Mouse (Mus musculus) right cerebral cortex, postnatal 10 days (tissue): ENCODE measurements around the gene Ccdc9b.

Experiments used
- DNase-seq, 2 experiments: peaks; one replicate each; pipeline ENCODE4 v3.0.0; 2021; ENCODE audit warnings: low spot score in 2 of 2

Ccdc9b gene

DNA sequence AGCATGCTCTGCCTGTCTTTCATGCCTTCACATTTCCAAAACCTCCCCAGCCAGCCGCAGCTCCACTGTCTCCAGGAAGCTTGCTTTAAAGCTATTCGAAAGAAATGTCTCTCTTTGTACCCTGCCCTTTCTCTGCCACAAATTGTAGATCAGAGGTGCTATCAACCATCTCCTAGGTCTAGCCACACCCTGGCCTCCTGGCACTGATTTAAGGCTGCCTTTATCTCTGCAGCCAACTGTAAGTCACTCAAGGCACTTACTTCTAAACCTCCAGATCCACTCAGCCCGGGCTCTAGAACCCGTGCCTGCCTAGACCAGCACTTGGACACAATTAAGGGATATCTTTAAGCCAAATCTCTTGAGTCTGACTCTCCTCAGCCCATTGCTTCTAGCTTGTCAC lies 16.0 kb upstream of the Ccdc9b start:
- DNase-seq, result no peak

- DNase-seq, result no peak
Observed at GRCm38 (mm10) chr2:118776295-118776694, 13.8 kb upstream of the Ccdc9b start.

DNA sequence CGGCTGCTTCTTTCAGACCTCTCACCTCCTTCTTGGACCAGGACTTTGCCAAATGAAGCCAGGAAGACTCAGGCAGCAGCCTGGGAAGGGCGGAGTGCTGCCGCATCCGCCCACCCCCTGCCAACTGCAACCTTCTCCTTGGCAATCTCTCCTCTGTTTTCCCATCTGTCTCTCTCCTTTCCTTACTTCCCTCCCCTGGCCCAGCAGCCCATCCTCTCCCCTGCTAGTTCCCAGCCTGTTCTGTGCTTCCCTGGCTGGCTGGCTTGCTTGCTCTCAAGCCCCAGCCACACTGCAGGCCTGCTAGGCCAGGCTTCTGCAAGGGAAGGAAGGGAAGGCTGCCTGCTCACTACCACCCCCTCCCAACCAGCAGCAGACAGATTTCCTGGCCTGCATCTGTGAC lies 13.4 kb upstream of the Ccdc9b start:
- DNase-seq, result peak; percentile 77 to 87

DNA sequence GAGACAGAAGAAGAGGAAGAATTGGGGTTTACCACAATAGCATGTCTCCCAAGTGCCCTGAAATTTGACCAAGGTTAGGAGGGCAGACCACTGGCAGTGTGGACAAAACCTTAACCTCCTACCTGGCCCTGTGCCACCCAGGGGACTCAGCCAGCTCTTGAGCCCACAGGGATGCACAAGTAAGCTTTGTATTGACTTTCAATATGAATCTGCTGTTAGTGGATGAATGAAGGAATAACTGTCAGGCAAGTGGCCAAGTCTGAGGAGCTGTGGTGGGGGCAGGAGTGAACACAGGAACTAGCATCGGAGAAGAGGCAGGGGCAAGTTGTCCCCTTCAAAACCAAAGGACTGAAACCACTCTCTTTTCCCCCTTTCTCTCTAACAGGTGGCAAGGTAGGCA lies 12.9 kb upstream of the Ccdc9b start:
- DNase-seq, result peak; percentile 49 to 60

- DNase-seq, result no peak
Observed at GRCm38 (mm10) chr2:118774536-118774935, 12.1 kb upstream of the Ccdc9b start.

- DNase-seq, result no peak
Observed at GRCm38 (mm10) chr2:118772158-118772874, 9.9 kb upstream of the Ccdc9b start, which contains the start of gene Phgr1. TSS of gene Phgr1 (plus strand) at chr2:118772769.

- DNase-seq, result no peak
Observed at GRCm38 (mm10) chr2:118766041-118767033, 3.9 kb upstream of the Ccdc9b start.

DNA sequence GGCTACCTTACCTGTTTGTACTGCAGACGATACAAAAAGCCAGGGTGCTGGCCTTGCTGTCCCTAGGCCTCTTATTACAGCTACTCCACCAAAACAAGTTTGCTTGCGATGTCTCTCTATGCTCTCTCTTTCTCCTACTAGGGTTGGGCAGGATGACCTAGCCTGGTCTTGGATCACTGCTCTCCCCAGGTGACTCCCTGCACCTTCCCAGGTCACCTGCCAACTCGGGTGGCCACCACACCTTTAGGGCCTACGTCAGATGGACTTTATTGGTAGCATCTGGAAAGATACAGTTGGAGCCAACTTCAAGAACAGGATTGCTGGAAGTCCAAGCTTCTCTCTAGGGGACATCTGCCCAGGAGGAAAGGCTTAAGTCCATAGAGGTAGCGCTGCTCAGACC lies 2.4 kb upstream of the Ccdc9b start:
- no peak for DNase-seq

- peak; percentile 55 to 65 for DNase-seq
Observed at GRCm38 (mm10) chr2:118764094-118764831, 1.8 kb upstream of the Ccdc9b start.

- DNase-seq, result peak; percentile 53 to 72
Observed at GRCm38 (mm10) chr2:118763469-118763868, 1.0 kb upstream of the Ccdc9b start.

DNA sequence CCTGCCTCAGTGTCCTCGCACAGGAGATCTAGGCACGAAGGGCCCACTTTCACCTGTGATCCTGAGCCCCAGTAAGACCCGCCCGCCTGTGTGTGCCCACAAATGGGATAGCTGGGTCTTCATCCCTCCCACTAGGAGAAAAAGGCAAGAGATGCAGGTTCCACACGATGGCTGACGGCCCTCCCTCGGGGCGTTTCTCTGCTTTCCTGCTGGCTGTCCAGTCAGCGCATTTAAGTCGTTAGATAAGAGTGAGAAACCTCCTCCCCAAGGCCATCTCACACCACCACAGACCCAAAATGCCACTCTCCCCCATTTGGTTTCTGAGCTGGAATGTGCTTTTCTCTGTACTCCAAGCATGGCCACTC lies 305 bp upstream of the Ccdc9b start:
- peak in 1 of 2 experiments; percentile 51 for DNase-seq

GRCm38 (mm10) chr2:118761358-118761757 lies 1.1 kb downstream of the Ccdc9b start:
- DNase-seq, result no peak

DNA sequence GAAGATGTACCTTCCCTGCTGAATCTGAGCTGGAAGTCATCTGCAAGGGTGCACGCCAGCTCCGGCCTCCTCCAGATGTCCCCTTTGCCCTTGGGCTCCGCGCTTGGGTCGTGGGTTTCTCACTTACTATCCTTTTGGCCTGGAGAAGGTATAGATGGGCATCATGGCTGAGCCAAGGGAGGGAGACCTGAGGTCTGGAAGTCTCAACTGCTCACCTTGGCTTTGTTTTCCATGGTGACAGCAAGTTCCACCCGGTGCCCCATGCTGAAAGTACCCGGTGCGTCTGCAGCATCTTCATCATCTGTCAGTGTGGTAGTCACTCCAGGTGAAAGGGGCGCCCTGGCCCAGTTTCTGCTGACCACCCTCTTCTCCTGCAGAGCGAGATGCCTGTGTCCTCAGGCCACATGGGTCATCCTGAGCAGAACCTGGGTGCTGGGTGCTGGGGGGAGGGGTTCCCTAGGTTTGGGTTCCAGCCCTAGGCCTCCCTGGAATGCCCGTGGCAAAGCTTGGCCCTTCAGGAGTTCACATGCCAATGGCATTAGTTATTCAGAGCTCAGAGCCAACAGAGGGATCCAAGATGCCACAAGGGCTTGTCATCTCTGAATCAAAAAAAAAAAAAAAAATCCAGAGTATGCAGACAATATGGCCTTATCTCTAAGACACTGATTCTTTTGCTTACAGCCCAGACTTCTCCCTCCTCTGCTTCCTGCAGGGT lies 2.0 kb downstream of the Ccdc9b start:
- no peak for DNase-seq

GRCm38 (mm10) chr2:118759828-118760227 lies 2.6 kb downstream of the Ccdc9b start:
- peak; percentile 69 to 75 for DNase-seq

DNA sequence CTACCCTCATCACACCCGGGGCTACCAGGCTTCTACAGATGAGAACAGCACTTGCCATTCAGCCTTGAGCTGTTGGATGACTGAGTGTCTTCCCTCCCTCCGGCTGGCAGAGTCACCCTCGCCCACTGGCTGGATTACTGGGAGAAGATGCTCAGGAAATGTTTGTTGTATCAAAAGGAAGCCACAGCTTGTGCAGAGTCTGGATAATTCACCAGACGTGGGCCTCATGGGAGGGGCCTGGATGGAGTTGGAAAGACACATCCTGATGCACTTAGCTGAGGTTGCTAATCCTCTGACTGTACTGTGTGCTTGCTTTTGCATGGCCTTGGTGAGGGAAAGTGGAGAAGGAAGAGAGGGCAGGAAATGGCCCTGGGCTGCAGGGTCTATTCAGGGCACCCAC lies 6.4 kb downstream of the Ccdc9b start:
- no peak for DNase-seq

DNA sequence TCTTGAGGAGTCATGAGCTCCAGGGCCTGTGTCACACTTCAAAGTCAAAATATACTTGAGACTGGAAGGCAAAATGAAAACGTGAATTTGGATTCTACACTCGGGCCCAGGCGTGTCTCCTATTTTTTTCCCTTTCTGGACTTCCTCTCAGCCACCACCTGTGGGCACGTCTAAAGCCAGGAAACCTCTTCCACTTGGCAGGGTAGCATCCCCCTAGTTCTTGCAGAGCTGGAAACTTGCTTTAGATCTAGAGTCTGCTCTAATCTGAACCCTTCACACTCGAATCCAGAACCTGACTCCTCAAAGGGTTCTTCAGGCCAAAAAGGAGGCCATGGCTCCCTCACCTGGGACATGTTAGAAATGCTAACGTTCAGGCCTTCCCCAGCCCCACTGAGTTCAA lies 7.1 kb downstream of the Ccdc9b start:
- no peak for DNase-seq

GRCm38 (mm10) chr2:118754143-118754542 lies 8.3 kb downstream of the Ccdc9b start:
- DNase-seq, result no peak

- no peak for DNase-seq
Observed at GRCm38 (mm10) chr2:118752792-118753108, 9.7 kb downstream of the Ccdc9b start.

DNA sequence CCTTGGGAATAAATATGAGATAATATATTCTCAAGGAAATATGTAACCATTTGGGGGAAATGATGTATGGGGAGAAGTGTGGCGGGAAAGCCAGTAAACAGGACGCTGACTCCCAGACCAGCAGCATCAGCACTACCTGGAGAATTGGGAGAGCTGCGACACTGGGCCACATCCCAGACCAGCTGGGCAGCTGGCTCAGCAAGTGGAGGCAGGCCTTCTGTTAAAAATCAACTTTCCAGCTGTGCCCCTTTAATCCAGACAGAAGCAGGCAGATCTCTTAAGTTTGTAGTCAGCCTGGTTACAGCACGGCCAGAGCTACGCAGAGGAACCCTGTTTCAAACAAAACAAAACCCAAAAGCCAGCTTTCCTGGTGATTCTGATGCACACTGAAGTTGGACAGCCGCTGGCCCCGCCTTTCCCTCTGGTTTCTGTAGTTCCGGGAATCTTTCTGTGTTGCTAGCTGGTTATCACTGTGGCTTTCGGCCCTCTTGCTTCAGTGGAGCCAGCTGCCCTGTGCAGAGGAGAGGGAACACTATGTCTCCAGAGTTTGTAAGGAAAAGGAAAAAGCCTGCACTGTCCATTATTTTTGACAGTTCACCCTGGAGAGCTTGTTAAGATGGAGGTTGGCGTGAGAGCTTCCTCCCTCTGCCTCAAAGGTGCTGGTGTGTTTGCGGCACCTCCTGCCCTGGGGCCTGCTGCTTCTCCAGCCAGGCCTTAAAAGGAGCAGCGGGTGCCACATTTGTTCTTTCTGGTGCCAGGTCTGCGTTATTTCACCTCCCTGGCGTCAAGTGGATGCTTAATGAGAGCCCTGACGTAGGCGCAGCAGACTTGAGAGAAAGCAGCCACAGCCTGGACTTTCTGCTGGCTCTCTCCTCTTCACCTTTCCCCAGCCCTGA lies 10.3 kb downstream of the Ccdc9b start:
- DNase-seq, result no peak

DNA sequence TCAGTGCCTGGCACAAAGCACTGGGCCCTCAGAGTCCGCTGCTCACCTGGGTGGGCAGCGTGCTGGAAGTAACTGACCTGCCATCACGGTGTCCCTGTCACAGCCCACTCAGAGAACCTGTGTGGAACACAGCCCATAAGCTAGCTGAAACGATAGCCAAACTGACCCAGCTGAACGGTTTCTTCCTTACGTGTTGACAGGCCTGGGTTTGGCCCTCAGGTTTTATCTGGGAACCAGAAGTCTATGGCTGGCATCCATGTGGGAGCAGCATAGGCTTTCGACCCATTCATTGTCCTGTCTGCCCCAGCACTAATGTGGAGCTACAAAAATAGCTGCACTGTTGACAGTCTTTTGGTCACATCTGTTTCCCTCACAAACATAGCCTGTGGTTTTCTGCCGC lies 12.0 kb downstream of the Ccdc9b start:
- DNase-seq, result no peak
